ENCODE assay signal across 23 mouse cellular contexts in genomic region chr3:25208041-25208685, GRCm38 (mm10).
DNase-seq lines count a peak whose midpoint lies in the region; ATAC-seq lines count a peak whose summit lies in the region.
"Had no signal": no experiment of that assay in that cellular context is flagged by ENCODE, and none has a peak within 500 bp of the region (broad histone marks: within the 10 kb centered on the region; RNA-seq: fewer than 3 reads in every experiment).

No protein-coding gene starts in this region.

- peak; percentile 18 to 40 for DNase-seq in frontal cortex, adult 2 months (ENCODE audit: extremely low spot score in 1 of 2, low spot score in 1 of 2)
- no peak for DNase-seq in frontal cortex, postnatal 25 days (ENCODE audit: low spot score in 2 of 2)
- peak; percentile 20 for DNase-seq in right cerebral cortex, adult 18-20 months
- no peak for DNase-seq in right cerebral cortex, postnatal 4 days
- peak; percentile 98 to 99 for DNase-seq in cerebellum, postnatal 36 days
- peak; percentile 69 for DNase-seq in telencephalon, adult 2 months (ENCODE audit: low read depth, low spot score)
- no peak for DNase-seq in liver, embryonic 11.5 days (ENCODE audit: low spot score)
- no peak for DNase-seq in urinary bladder, postnatal 36 days (ENCODE audit: low spot score in 2 of 2)
- DNase-seq: adrenal gland, adult 2 months; kidney, adult 11 months; kidney, postnatal 25 days; lung, adult 2 months; lung, postnatal 36 days; spleen, adult 18-20 months had no signal

- no peak overlapping the region for H3K27ac ChIP-seq in liver, embryonic 11.5 days (ENCODE audit: low read depth, low read length)
- H3K27ac ChIP-seq: embryonic facial prominence, embryonic 12.5 days; hindbrain, embryonic 15.5 days; left cerebral cortex, adult 2 months; limb, embryonic 15.5 days; midbrain, embryonic 12.5 days; neural tube, embryonic 13.5 days had no signal

- H3K4me2 ChIP-seq in liver, embryonic 11.5 days: no peak overlapping the region
- H3K4me2 ChIP-seq: embryonic facial prominence, embryonic 12.5 days; heart, embryonic 11.5 days; hindbrain, embryonic 15.5 days; limb, embryonic 15.5 days; midbrain, embryonic 12.5 days; neural tube, embryonic 13.5 days had no signal

- no peaks in the 10 kb centered on the region for H3K27me3 ChIP-seq in liver, embryonic 11.5 days (replicated peaks; ENCODE audit: control insufficient read depth, insufficient read depth, low read length)
- H3K27me3 ChIP-seq: CH12.LX; embryonic facial prominence, embryonic 12.5 days; hindbrain, embryonic 15.5 days; limb, embryonic 15.5 days; midbrain, embryonic 12.5 days; neural tube, embryonic 13.5 days had no signal

- H3K9ac ChIP-seq in liver, embryonic 11.5 days (ENCODE audit: low read depth, low read length): no peak overlapping the region
- H3K9ac ChIP-seq: embryonic facial prominence, embryonic 12.5 days; hindbrain, embryonic 15.5 days; limb, embryonic 15.5 days; midbrain, embryonic 12.5 days; neural tube, embryonic 13.5 days had no signal

- ATAC-seq in liver, embryonic 11.5 days (replicated peaks; ENCODE audit: low FRiP score): no peak
- ATAC-seq: forebrain, embryonic 16.5 days had no signal

- no peaks in the 10 kb centered on the region for H3K9me3 ChIP-seq in liver, embryonic 11.5 days (ENCODE audit: control insufficient read depth, low read length)
- H3K9me3 ChIP-seq: embryonic facial prominence, embryonic 12.5 days; hindbrain, embryonic 15.5 days; limb, embryonic 15.5 days; midbrain, embryonic 12.5 days; neural tube, embryonic 13.5 days had no signal

- H3K4me1 ChIP-seq in liver, embryonic 11.5 days (replicated peaks; ENCODE audit: control insufficient read depth, insufficient read depth, low read length): no peaks in the 10 kb centered on the region
- H3K4me1 ChIP-seq: embryonic facial prominence, embryonic 12.5 days; hindbrain, embryonic 15.5 days; limb, embryonic 15.5 days; midbrain, embryonic 12.5 days; neural tube, embryonic 13.5 days had no signal

- WGBS in liver, embryonic 11.5 days: 94% methylated on average over 5 of the region's 5 CpGs

- H3K4me3 ChIP-seq in liver, embryonic 11.5 days (ENCODE audit: low read depth, low read length): no peak overlapping the region
- H3K4me3 ChIP-seq: embryonic facial prominence, embryonic 12.5 days; hindbrain, embryonic 15.5 days; left cerebral cortex, adult 2 months; limb, embryonic 15.5 days; midbrain, embryonic 12.5 days; neural tube, embryonic 13.5 days had no signal

- H3K36me3 ChIP-seq in liver, embryonic 11.5 days (ENCODE audit: control insufficient read depth, insufficient read depth, low read length): no peaks in the 10 kb centered on the region
- H3K36me3 ChIP-seq: embryonic facial prominence, embryonic 12.5 days; hindbrain, embryonic 15.5 days; limb, embryonic 15.5 days; midbrain, embryonic 12.5 days; neural tube, embryonic 13.5 days had no signal

Comparison
In these comparisons a context has a peak if more than half of its experiments do, and no peak if none do; other contexts are left out.
1. DNase-seq: peak in frontal cortex, adult 2 months (2 of 2), right cerebral cortex, adult 18-20 months (single experiment), cerebellum, postnatal 36 days (2 of 2) and telencephalon, adult 2 months (single experiment); none in frontal cortex, postnatal 25 days (0 of 2), right cerebral cortex, postnatal 4 days (single experiment), liver, embryonic 11.5 days (single experiment) and urinary bladder, postnatal 36 days (0 of 2).